Mouse (Mus musculus) heart, postnatal 10 days (tissue): ENCODE measurements at regions not wholly inside any gene's neighbourhood (a gene's known extent, or its start where the extent isn't known, plus 50 kb on each side); places are given as distances from the start of the nearest gene placed in this dataset.
"Not testable (repeated sequence)": the region's sequence is repeated elsewhere in the genome, so short reads cannot be mapped to it uniquely, and the experiment has no call there.

ENCODE experiments used
- DNase-seq, 2 experiments: peaks; one replicate each; pipeline ENCODE4 v3.0.0; 2021
- intact Hi-C: fragments of 180-260 bp; cut with DNase I; formaldehyde crosslinking; loops from one replicate; pipeline ENCODE4 v1.15.1; 2025

GRCm38 (mm10) chr4:23758005-23758404, 738.2 kb upstream of the Mms22l start:
- intact Hi-C loops, result no loop called here
- no peak for DNase-seq

GRCm38 (mm10) chr4:23787417-23788204, 708.6 kb upstream of the Mms22l start:
- DNase-seq, result no peak
- intact Hi-C loops, result no loop called here

- intact Hi-C loops, result no loop called here
- DNase-seq, result no peak
These were observed 672.7 kb upstream of the Mms22l start for GRCm38 (mm10) chr4:23823516-23823915.

- intact Hi-C loops, result no loop called here
- DNase-seq, result no peak
These were observed 669.4 kb upstream of the Mms22l start for GRCm38 (mm10) chr4:23826885-23827284.

GRCm38 (mm10) chr4:23832385-23833164, 663.7 kb upstream of the Mms22l start:
- DNase-seq, result peak; percentile 9 to 17
- intact Hi-C loops, result no loop called here

- no peak for DNase-seq
- intact Hi-C loops, result no loop called here
These were observed 652.5 kb upstream of the Mms22l start for GRCm38 (mm10) chr4:23843609-23844287.

- no peak for DNase-seq
- intact Hi-C loops, result no loop called here
These were observed 651.8 kb upstream of the Mms22l start for GRCm38 (mm10) chr4:23844288-23844971.

- intact Hi-C loops, result no loop called here
- no peak for DNase-seq
These were observed 651.0 kb upstream of the Mms22l start for GRCm38 (mm10) chr4:23845263-23845662.

- intact Hi-C loops, result no loop called here
- DNase-seq, result no peak
These were observed 645.6 kb upstream of the Mms22l start for GRCm38 (mm10) chr4:23850640-23851039.

GRCm38 (mm10) chr4:23862437-23862836, 633.8 kb upstream of the Mms22l start:
- no peak for DNase-seq

GRCm38 (mm10) chr4:23880007-23880406, 616.2 kb upstream of the Mms22l start:
- DNase-seq, result no peak
- intact Hi-C loops, result no loop called here

More at GRCm38 (mm10) chr4:23862437-23862836, 633.8 kb upstream of the Mms22l start:
- intact Hi-C loops, result no loop called here

GRCm38 (mm10) chr4:23913396-23913795, 582.9 kb upstream of the Mms22l start:
- intact Hi-C loops, result no loop called here
- DNase-seq, result no peak

- no peak for DNase-seq
- intact Hi-C loops, result no loop called here
These were observed 582.4 kb upstream of the Mms22l start for GRCm38 (mm10) chr4:23913822-23914221.

- DNase-seq, result no peak
- intact Hi-C loops, result no loop called here
These were observed 581.8 kb upstream of the Mms22l start for GRCm38 (mm10) chr4:23914423-23914822.

GRCm38 (mm10) chr4:23921520-23921919, 574.7 kb upstream of the Mms22l start:
- DNase-seq, result no peak
- intact Hi-C loops, result no loop called here

- intact Hi-C loops, result no loop called here
- no peak for DNase-seq
These were observed 542.1 kb upstream of the Mms22l start for GRCm38 (mm10) chr4:23954140-23954539.

GRCm38 (mm10) chr4:23982193-23982592, 514.1 kb upstream of the Mms22l start:
- DNase-seq, intact Hi-C loops: not testable (repeated sequence)

GRCm38 (mm10) chr4:23982790-23983451, 513.3 kb upstream of the Mms22l start:
- intact Hi-C loops, result no loop called here
- no peak for DNase-seq

GRCm38 (mm10) chr4:23983452-23983805, 512.8 kb upstream of the Mms22l start:
- intact Hi-C loops, result no loop called here
- no peak for DNase-seq

GRCm38 (mm10) chr4:23984005-23984404, 512.2 kb upstream of the Mms22l start:
- intact Hi-C loops, result no loop called here

More at GRCm38 (mm10) chr4:23984005-23984404, 512.2 kb upstream of the Mms22l start:
- no peak for DNase-seq
